Comparison of ENCODE assay signal across 16 mouse cellular contexts in the genomic region with DNA sequence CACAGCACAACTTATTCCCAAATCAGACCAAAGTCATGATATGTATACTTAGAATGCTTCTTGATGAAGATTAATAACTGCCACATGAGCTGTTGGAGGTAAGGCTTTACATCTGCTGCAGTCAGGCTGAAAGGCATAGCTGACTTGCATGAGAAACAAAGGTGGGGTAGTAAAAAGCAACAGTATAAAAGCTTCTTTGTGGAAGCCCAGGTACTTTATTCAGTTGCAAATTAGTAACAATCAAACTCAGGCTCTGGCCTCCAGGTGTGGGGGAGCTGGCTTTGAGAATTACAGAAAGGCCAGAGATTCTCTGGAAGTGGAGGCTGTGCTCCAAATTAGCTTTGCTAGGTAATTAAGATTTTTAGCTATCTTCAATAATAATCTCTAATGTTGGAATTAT.
"Had no signal": no experiment of that assay in that cellular context is flagged by ENCODE, and none has a peak within 500 bp of the region (broad histone marks: within the 10 kb centered on the region; RNA-seq: fewer than 3 reads in every experiment).

No protein-coding gene starts in this region.

- DNase-seq: lung, adult 2 months; lung, postnatal 14 days; lung, postnatal 36 days; right cerebral cortex, postnatal 14 days; thymus, adult 2 months; thymus, postnatal 36 days had no signal

- H3K27ac ChIP-seq: lung, embryonic 15.5 days; macrophage; midbrain, embryonic 13.5 days; midbrain, embryonic 15.5 days; neural tube, embryonic 12.5 days; stomach, embryonic 15.5 days; stomach, postnatal 0 days had no signal

- ATAC-seq: lung, postnatal 0 days; midbrain, embryonic 13.5 days; midbrain, embryonic 15.5 days had no signal

- H3K4me1 ChIP-seq: lung, embryonic 15.5 days; megakaryocyte, embryonic 14.5 days; midbrain, embryonic 13.5 days; midbrain, embryonic 15.5 days; neural tube, embryonic 12.5 days; stomach, embryonic 15.5 days had no signal

- H3K4me2 ChIP-seq: lung, embryonic 15.5 days; midbrain, embryonic 11.5 days; midbrain, embryonic 13.5 days; midbrain, embryonic 15.5 days; neural tube, embryonic 12.5 days; stomach, embryonic 15.5 days had no signal

- H3K9ac ChIP-seq: lung, embryonic 15.5 days; midbrain, embryonic 13.5 days; midbrain, embryonic 15.5 days; neural tube, embryonic 12.5 days; stomach, embryonic 15.5 days had no signal

- H3K36me3 ChIP-seq: lung, embryonic 15.5 days; midbrain, embryonic 13.5 days; midbrain, embryonic 15.5 days; neural tube, embryonic 12.5 days; stomach, embryonic 15.5 days had no signal

- H3K9me3 ChIP-seq: lung, embryonic 15.5 days; midbrain, embryonic 13.5 days; midbrain, embryonic 15.5 days; neural tube, embryonic 12.5 days; stomach, embryonic 15.5 days had no signal

- H3K27me3 ChIP-seq: lung, embryonic 15.5 days; megakaryocyte, embryonic 14.5 days; midbrain, embryonic 13.5 days; midbrain, embryonic 15.5 days; neural tube, embryonic 12.5 days; stomach, embryonic 15.5 days had no signal

- H3K4me3 ChIP-seq: lung, embryonic 15.5 days; megakaryocyte, embryonic 14.5 days; midbrain, embryonic 13.5 days; midbrain, embryonic 15.5 days; neural tube, embryonic 12.5 days; stomach, embryonic 15.5 days had no signal
